Mouse (Mus musculus): ENCODE results near the gene Morc4.

GRCm38 (mm10) chrX:139891387-139891786, 19.9 kb upstream of the Morc4 start:
- no peak for TF ChIP-seq CTCF (IDR thresholded peaks at IDR 0.05; ENCODE audit: low read depth)
- TF ChIP-seq EP300 (IDR thresholded peaks at IDR 0.05; ENCODE audit: low read depth): no peak

Measured in heart, postnatal 0 days (tissue).